Mouse (Mus musculus) neural tube, embryonic 15.5 days (tissue): Measurements from ENCODE around the gene Ficd. TPM values are rescaled to one million over a fixed set of nuclear protein-coding genes. Genes with fewer than 3 reads are reported as not detected.
A peak's percentile ranks its signal among the peaks of the same experiment; 100 is the strongest.
"Not testable (repeated sequence)": the region's sequence is repeated elsewhere in the genome, so short reads cannot be mapped to it uniquely, and the experiment has no call there.

Experiments
- ATAC-seq: fragments of 200-750 bp; cut with Nextera tagmentation; 2 replicates; pipeline ENCODE4 v1.8.0; 2017; ENCODE audit warnings: mild to moderate bottlenecking, moderate TSS enrichment, moderate library complexity; ENCODE audit not compliant: low FRiP score
- H3K27ac ChIP-seq: fragments of 300-500 bp; sonication (generic); replicated peaks from 2 replicates; pipeline ENCODE4 v1.5.1; 2015; ENCODE audit warnings: mild to moderate bottlenecking, inconsistent platforms
- H3K27me3 ChIP-seq: fragments of 300-500 bp; sonication (generic); replicated peaks from 2 replicates; pipeline ENCODE4 v1.6.1; 2015; ENCODE audit warnings: inconsistent platforms
- H3K36me3 ChIP-seq: fragments of 300-500 bp; sonication (generic); 2 replicates; pipeline ENCODE4 v1.6.1; 2015; ENCODE audit warnings: inconsistent platforms
- H3K4me1 ChIP-seq: fragments of 300-500 bp; sonication (generic); 2 replicates; pipeline ENCODE4 v1.6.1; 2015; ENCODE audit warnings: inconsistent platforms
- H3K4me2 ChIP-seq: fragments of 300-500 bp; sonication (generic); 2 replicates; pipeline ENCODE4 v1.6.1; 2015; ENCODE audit warnings: inconsistent platforms, mild to moderate bottlenecking, moderate library complexity
- H3K4me3 ChIP-seq: fragments of 300-500 bp; sonication (generic); replicated peaks from 2 replicates; pipeline ENCODE4 v1.5.1; 2015; ENCODE audit warnings: mild to moderate bottlenecking, inconsistent platforms
- H3K9ac ChIP-seq: fragments of 300-500 bp; sonication (generic); replicated peaks from 2 replicates; pipeline ENCODE4 v1.6.1; 2015; ENCODE audit warnings: mild to moderate bottlenecking, inconsistent platforms
- H3K9me3 ChIP-seq: fragments of 300-500 bp; sonication (generic); replicated peaks from 2 replicates; pipeline ENCODE4 v1.6.1; 2016; ENCODE audit warnings: inconsistent platforms
- WGBS: fragments of 180-500 bp; shearing (Covaris S2); methylation state at CpG from one replicate; pipeline ENCODE4 v1.1.7; 2015; ENCODE audit warnings: mixed read lengths; 5-methylcytosine and 5-hydroxymethylcytosine counted together
- polyA plus RNA-seq: library from polyadenylated mRNA; unstranded; fragments of >200 nt; fragmentation: Nextera tagmentation; extraction: Ambion mirVana; gene quantifications from 2 replicates; pipeline ENCODE4 v1.2.1, GENCODE M21; 2015

The Ficd gene
- polyA plus RNA-seq, 1 experiment from 2014 or later: 11.1 TPM

GRCm38 (mm10) chr5:113777728-113778127, 42.1 kb downstream of the Ficd start:
- H3K27ac ChIP-seq, H3K9me3 ChIP-seq, H3K4me3 ChIP-seq, H3K9ac ChIP-seq, H3K4me2 ChIP-seq, ATAC-seq, H3K27me3 ChIP-seq: not testable (repeated sequence)
- WGBS: 87% methylated on average over 8 of the region's 8 CpGs
- peaks cover 12% of the 10 kb centered on the region for H3K4me1 ChIP-seq
- H3K36me3 ChIP-seq: peaks cover 33% of the 10 kb centered on the region

DNA sequence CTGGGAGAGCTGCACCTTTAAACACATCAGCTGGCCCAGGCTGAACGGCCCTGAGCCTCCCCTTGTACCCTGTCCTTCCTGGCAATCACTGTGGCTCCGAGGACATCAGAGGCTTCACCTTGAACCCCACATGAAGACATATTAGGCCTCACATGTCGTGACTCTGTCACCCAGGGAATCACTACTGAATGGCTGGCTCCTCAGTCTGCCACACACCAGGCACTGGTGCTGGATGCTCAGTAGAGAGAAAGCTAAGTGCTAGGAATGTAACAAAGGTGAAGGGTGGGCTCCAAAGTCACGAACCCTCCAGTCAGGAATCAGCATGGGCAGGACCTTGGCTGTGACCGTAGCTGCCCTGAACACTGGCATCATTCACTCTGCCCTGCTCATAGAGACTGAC, 44.0 kb downstream of the Ficd start:
- peaks cover 9% of the 10 kb centered on the region; the same call in 1 of the 2 replicates for H3K27me3 ChIP-seq
- no peak overlapping the region for H3K9ac ChIP-seq
- no peak overlapping the region for H3K27ac ChIP-seq
- 76% methylated on average over 5 of the region's 5 CpGs for WGBS
- H3K4me2 ChIP-seq: no peak overlapping the region
- no peak overlapping the region for H3K4me3 ChIP-seq
- 0 out of 2 replicates have a peak, but pooled peaks cover 2% of the 10 kb centered on the region for H3K4me1 ChIP-seq
- H3K36me3 ChIP-seq: peaks cover 31% of the 10 kb centered on the region
- no peaks in the 10 kb centered on the region for H3K9me3 ChIP-seq
- ATAC-seq: no peak

DNA sequence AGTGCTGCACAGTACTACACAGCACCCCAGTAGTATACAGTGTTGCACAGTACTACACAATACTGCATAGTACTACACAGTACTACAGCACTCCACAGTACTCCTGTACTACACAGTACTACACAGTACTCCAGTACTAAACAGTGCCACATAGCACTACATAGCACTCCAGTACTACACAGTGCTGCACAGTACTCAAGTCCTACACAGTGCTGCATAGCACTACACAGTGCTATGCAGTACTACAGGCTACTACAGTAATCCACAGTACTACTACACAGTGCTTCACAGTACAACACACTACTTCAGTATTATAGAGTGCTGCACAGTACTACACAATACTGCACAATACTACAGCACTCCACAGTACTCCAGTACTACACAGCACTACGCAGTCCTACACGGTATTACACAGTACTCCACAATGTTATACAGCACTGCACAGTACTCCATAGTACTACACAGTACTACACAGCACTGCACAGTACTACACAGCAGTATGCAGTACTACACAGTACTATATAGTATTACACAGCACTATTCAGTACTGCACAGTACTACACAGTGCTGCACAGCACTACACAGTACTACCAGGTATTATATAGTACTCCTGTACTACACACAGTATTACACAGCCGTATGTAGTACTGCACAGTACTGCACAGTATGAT, 44.6 kb downstream of the Ficd start:
- ATAC-seq: no peak
- Histone ChIP-seq H3K4me1 (0 out of 2 replicates have a peak, but pooled peaks cover 2% of the 10 kb centered on the region), H3K4me3 (no peak overlapping the region), H3K27me3 (peaks cover 9% of the 10 kb centered on the region; the same call in 1 of the 2 replicates), H3K4me2 (no peak overlapping the region), H3K36me3 (peaks cover 24% of the 10 kb centered on the region), H3K27ac (no peak overlapping the region), H3K9ac (no peak overlapping the region), H3K9me3 (no peaks in the 10 kb centered on the region)
- WGBS: 98% methylated on average over 3 of the region's 3 CpGs

DNA sequence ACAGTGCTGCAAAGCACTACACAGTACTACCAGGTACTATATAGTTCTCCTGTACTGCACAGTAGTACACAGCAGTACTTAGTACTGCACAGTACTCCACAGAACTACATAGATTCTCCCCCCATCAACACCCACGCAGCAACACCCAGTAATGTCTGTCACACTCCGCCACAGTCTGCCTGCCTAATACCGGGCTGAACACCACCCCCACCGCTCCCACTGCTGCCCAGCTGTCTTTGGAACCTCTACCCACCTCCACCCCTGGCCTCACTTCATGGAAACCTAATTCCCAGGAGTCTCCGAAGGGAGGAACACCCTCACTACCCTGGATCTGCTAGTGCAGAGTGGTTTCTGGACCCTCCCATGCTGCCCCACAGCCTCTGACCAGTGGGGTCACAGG, 45.2 kb downstream of the Ficd start:
- WGBS: 91% methylated on average over 5 of the region's 5 CpGs
- Histone ChIP-seq H3K4me1 (0 out of 2 replicates have a peak, but pooled peaks cover 2% of the 10 kb centered on the region), H3K4me3 (no peak overlapping the region), H3K36me3 (peaks cover 19% of the 10 kb centered on the region), H3K9ac (no peak overlapping the region), H3K9me3 (no peaks in the 10 kb centered on the region), H3K27ac (no peak overlapping the region), H3K27me3 (peaks cover 9% of the 10 kb centered on the region; the same call in 1 of the 2 replicates), H3K4me2 (no peak overlapping the region)
- ATAC-seq: no peak

DNA sequence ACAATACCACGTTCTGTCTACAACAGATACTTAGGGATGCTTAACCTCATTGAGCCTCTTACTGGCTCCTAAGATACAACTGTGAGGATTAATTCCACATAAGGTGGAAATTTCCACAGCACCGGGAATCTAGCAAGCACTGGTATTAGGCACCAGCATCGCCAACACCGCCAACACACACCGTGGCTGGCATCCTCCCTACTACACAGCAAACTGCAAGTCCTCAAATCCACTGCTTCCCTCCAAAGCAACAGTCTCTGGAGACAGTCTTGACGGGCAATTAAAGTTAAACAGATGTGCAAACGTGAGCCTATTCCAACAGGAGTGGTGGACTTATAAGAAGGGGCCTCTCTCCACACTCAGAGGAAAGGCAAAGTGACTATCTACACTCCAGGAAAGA, 45.7 kb downstream of the Ficd start:
- Histone ChIP-seq H3K4me3 (no peak overlapping the region), H3K27me3 (peaks cover 9% of the 10 kb centered on the region; the same call in 1 of the 2 replicates), H3K4me2 (no peak overlapping the region), H3K27ac (no peak overlapping the region), H3K36me3 (peaks cover 14% of the 10 kb centered on the region), H3K9ac (no peak overlapping the region), H3K4me1 (0 out of 2 replicates have a peak, but pooled peaks cover 2% of the 10 kb centered on the region), H3K9me3 (no peaks in the 10 kb centered on the region)
- ATAC-seq: no peak
- 83% methylated on average over 7 of the region's 7 CpGs for WGBS

DNA sequence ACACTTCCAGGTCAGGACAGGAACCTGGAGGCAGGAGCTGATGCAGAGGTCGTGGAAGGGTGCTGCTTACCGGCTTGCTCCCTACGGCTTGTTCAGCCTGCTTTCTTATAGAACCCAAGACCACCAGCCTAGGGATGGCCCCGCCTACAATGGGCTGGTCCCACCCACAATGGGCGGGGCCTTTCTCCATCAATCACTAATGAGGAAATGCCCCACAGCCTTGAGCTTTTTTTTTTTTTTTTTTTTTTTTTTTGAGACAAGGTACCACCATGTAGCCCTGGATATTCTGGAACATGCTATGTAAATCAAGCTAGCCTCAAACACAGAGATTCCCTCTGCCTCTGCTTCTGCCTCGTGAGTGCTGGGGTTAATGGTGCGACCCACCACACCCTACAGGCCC, 46.3 kb downstream of the Ficd start:
- H3K4me2 ChIP-seq: no peak overlapping the region
- no peak overlapping the region for H3K9ac ChIP-seq
- H3K4me1 ChIP-seq: 0 out of 2 replicates have a peak, but pooled peaks cover 2% of the 10 kb centered on the region
- ATAC-seq: no peak
- no peak overlapping the region for H3K27ac ChIP-seq
- no peaks in the 10 kb centered on the region for H3K9me3 ChIP-seq
- WGBS: 82% methylated on average over 7 of the region's 7 CpGs
- peaks cover 9% of the 10 kb centered on the region; the same call in 1 of the 2 replicates for H3K27me3 ChIP-seq
- no peak overlapping the region for H3K4me3 ChIP-seq
- peaks cover 8% of the 10 kb centered on the region for H3K36me3 ChIP-seq

DNA sequence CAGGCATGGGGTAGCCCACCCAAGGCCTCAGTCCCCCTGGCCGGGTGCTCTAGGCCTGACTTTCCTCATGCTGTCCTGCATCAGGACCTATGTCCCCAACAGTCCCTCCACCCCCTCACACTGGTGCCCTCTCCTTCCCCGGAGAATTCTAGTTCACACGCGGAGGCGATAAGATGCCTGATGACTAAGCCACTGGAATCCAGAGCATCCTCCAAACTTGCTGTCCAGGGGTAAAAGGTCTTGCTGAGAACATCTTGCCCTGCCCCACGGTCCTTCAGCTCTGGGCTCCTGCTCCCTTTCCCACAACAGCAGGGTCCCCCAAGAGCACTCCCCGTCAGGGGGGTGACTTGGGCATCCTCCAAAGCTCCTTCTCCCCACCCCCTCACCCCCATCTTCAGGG, 47.0 kb downstream of the Ficd start:
- WGBS: 86% methylated on average over 7 of the region's 7 CpGs
- no peak overlapping the region for H3K4me3 ChIP-seq
- H3K27ac ChIP-seq: no peak overlapping the region
- no peaks in the 10 kb centered on the region for H3K9me3 ChIP-seq
- H3K9ac ChIP-seq: no peak overlapping the region
- H3K36me3 ChIP-seq: peaks cover 4% of the 10 kb centered on the region; the same call in 1 of the 2 replicates
- no peak for ATAC-seq
- H3K4me2 ChIP-seq: no peak overlapping the region
- H3K4me1 ChIP-seq: 0 out of 2 replicates have a peak, but pooled peaks cover 2% of the 10 kb centered on the region
- peaks cover 9% of the 10 kb centered on the region; the same call in 1 of the 2 replicates for H3K27me3 ChIP-seq

GRCm38 (mm10) chr5:113783581-113784001, 48.0 kb downstream of the Ficd start:
- Histone ChIP-seq H3K9me3 (no peaks in the 10 kb centered on the region), H3K4me2 (no peak overlapping the region), H3K27me3 (peaks cover 9% of the 10 kb centered on the region; the same call in 1 of the 2 replicates), H3K27ac (peak overlapping the region; percentile 30; the same call in 1 of the 2 replicates), H3K4me3 (no peak overlapping the region), H3K4me1 (peaks cover 3% of the 10 kb centered on the region; the same call in 1 of the 2 replicates), H3K9ac (no peak overlapping the region), H3K36me3 (no peaks in the 10 kb centered on the region)
- no peak for ATAC-seq
- WGBS: 20% methylated on average over 12 of the region's 12 CpGs

DNA sequence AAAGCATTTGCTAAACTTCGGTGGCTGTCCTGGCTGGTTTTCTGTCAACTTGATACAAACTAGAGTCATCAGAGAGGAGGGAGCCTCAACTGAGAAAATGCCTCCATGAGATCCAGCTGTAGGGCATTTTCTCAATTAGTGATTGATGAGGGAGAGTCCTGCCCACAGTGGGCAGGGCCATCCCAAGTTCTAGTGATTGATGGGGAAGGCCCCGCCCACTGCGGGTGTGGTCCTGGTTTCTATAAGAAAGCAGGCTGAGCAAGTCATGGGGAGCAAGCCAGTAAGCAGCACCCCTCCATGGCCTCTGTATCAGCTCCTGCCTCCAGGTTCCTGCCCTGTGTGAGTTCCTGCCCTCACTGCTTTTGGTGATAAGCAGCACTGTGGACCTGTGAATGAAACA, 48.5 kb downstream of the Ficd start:
- 42% methylated on average over 3 of the region's 3 CpGs for WGBS
- not testable (repeated sequence) for H3K4me2 ChIP-seq

DNA sequence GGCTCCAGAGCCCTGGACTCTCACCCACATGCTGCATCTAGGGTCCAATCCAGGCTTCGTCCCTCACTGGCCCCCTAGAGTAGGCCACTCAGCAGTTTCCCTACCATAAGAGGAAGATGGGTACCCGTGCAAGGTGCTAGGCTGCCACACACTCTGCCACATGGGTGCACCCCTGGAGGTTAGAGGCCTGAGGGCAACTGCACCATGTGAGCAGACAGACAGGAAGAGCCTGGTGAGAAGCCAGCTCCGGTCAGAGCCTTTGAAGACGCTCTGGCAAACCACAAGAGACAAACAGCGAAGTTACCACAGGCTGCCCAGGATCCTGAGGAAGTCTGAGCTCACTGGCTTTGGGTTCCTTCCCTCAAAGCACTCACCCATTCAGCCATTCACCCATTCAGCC, 51.4 kb downstream of the Ficd start:
- no peaks in the 10 kb centered on the region for H3K9me3 ChIP-seq
- WGBS: 78% methylated on average over 5 of the region's 5 CpGs
- H3K36me3 ChIP-seq: no peaks in the 10 kb centered on the region
- H3K27me3 ChIP-seq: peaks cover 9% of the 10 kb centered on the region; the same call in 1 of the 2 replicates
- no peak overlapping the region for H3K4me2 ChIP-seq
- H3K9ac ChIP-seq: no peak overlapping the region
- H3K4me1 ChIP-seq: peaks cover 15% of the 10 kb centered on the region
- no peak overlapping the region for H3K4me3 ChIP-seq
- H3K27ac ChIP-seq: no peak overlapping the region
- no peak for ATAC-seq

More for the DNA sequence above, 48.5 kb downstream of the Ficd start:
- not testable (repeated sequence) for H3K9ac ChIP-seq, H3K9me3 ChIP-seq, H3K27me3 ChIP-seq, H3K4me3 ChIP-seq, ATAC-seq, H3K4me1 ChIP-seq, H3K27ac ChIP-seq, H3K36me3 ChIP-seq

DNA sequence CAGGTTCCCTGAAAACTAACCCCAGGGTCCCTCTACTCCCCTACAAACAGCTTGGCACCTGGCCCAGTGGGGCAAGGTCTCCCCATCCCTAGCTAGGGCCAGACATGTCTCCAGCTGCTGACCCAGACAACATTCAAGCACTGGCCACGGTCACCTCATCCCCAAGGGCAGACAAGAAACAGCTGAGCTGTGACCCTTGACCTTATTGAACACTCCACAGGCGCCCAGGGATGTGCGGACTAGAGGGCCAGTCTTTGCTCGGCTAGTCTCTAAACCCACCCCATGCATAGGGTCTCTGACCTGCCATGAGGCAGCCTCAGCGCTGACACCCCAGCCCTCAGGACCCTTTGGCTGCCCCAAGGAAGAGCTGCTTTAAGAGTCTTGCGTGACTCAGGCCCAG, 53.0 kb downstream of the Ficd start:
- Histone ChIP-seq H3K36me3 (no peaks in the 10 kb centered on the region), H3K9me3 (no peaks in the 10 kb centered on the region)

More for the DNA sequence above, 53.0 kb downstream of the Ficd start:
- 31% methylated on average over 6 of the region's 6 CpGs for WGBS
- no peak overlapping the region for H3K9ac ChIP-seq
- no peak overlapping the region for H3K4me3 ChIP-seq
- H3K27ac ChIP-seq: 0 out of 2 replicates have a peak overlapping the region, but pooled peaks have one; percentile 18
- H3K4me1 ChIP-seq: peaks cover 13% of the 10 kb centered on the region
- no peak for ATAC-seq
- no peak overlapping the region for H3K4me2 ChIP-seq
- H3K27me3 ChIP-seq: 0 out of 2 replicates have a peak, but pooled peaks cover 2% of the 10 kb centered on the region
